Mouse (Mus musculus) ES-Bruce4 (cell line): ENCODE measurements around the gene Robo2. TPM values are rescaled to one million over a fixed set of nuclear protein-coding genes. Genes with fewer than 3 reads are reported as not detected.

Experiments
- H3K27ac ChIP-seq: 2 replicates; pipeline ENCODE4 v1.5.1; 2012; ENCODE audit warnings: low read length, inconsistent platforms; ENCODE audit not compliant: insufficient read depth
- H3K27me3 ChIP-seq: 2 replicates; pipeline ENCODE4 v1.6.1; 2012; ENCODE audit warnings: mild to moderate bottlenecking, low read length, inconsistent platforms; ENCODE audit not compliant: control insufficient read depth, poor library complexity, insufficient read depth, severe bottlenecking
- H3K36me3 ChIP-seq: 2 replicates; pipeline ENCODE4 v1.6.1; 2012; ENCODE audit warnings: inconsistent platforms, mild to moderate bottlenecking, low read length, moderate library complexity; ENCODE audit not compliant: control insufficient read depth, poor library complexity, insufficient read depth, severe bottlenecking
- H3K4me1 ChIP-seq: one replicate; pipeline ENCODE4 v1.8.1; 2011; ENCODE audit warnings: low read length; ENCODE audit not compliant: control insufficient read depth, insufficient read depth
- H3K4me3 ChIP-seq: 2 replicates; pipeline ENCODE4 v1.5.1; 2011; ENCODE audit warnings: low read depth, mild to moderate bottlenecking, low read length
- H3K9ac ChIP-seq: 2 replicates; pipeline ENCODE4 v1.6.1; 2012; ENCODE audit warnings: low read depth, mild to moderate bottlenecking, inconsistent platforms; ENCODE audit not compliant: poor library complexity, severe bottlenecking
- H3K9me3 ChIP-seq: replicated peaks from 2 replicates; pipeline ENCODE4 v1.6.1; 2012; ENCODE audit warnings: mild to moderate bottlenecking, low read length, inconsistent platforms; ENCODE audit not compliant: control insufficient read depth, poor library complexity, insufficient read depth, severe bottlenecking
- CTCF ChIP-seq: IDR thresholded peaks from one replicate; pipeline ENCODE4 v1.8.1; 2011; ENCODE audit warnings: low read depth, low read length
- EP300 ChIP-seq: IDR thresholded peaks from 2 replicates; pipeline ENCODE4 v1.6.1; 2011; ENCODE audit warnings: low read depth, low read length; ENCODE audit not compliant: insufficient read depth
- POLR2A ChIP-seq: IDR thresholded peaks from one replicate; pipeline ENCODE4 v1.8.1; 2011; ENCODE audit warnings: low read length; ENCODE audit not compliant: insufficient read depth
- polyA plus RNA-seq: library from polyadenylated mRNA; stranded (reverse); fragments of >200 nt; gene quantifications from 2 replicates; pipeline ENCODE4 v1.2.4, GENCODE M21; 2011; ENCODE audit warnings: low read depth; ENCODE audit not compliant: missing spikeins, insufficient read depth, insufficient read length

Robo2 gene
- polyA plus RNA-seq, 1 experiment = 0.91 TPM

- H3K9ac ChIP-seq = no peak overlapping the region
- H3K27me3 ChIP-seq = no peaks in the 10 kb centered on the region
- TF ChIP-seq CTCF (no peak), EP300 (no peak), POLR2A (no peak)
- no peaks in the 10 kb centered on the region for H3K36me3 ChIP-seq
- no peaks in the 10 kb centered on the region for H3K4me1 ChIP-seq
- H3K4me3 ChIP-seq = no peak overlapping the region
- no peaks in the 10 kb centered on the region for H3K9me3 ChIP-seq
- no peak overlapping the region for H3K27ac ChIP-seq
These were observed 453.7 kb downstream of the Robo2 start for GRCm38 (mm10) chr16:73957675-73958523.

DNA sequence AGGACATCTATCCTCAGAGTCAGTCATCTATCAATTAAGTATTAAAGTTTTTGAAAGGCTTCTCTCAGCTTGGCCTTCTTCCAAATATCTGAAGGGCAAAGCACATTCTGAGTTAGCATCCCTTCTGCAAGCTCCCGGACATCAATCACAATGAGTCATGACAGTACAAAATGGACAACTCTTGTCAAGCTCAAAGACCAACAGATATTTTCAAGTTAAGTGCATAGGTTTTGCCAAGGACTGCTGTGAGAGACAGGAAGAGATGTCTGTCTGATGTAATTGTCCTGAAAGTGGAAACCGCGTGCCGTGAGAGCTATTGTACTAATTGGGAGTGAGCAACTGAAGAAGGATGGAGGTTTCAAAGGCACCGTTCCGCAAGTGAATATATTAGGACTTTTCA, 465.5 kb downstream of the Robo2 start:
- TF ChIP-seq CTCF = no peak
- TF ChIP-seq POLR2A = no peak
- Histone ChIP-seq H3K27ac (no peak overlapping the region), H3K4me3 (no peak overlapping the region), H3K9me3 (no peaks in the 10 kb centered on the region), H3K27me3 (no peaks in the 10 kb centered on the region), H3K4me1 (no peaks in the 10 kb centered on the region), H3K36me3 (no peaks in the 10 kb centered on the region), H3K9ac (no peak overlapping the region)

GRCm38 (mm10) chr16:73940211-73940541, 471.4 kb downstream of the Robo2 start:
- Histone ChIP-seq H3K27me3 (no peaks in the 10 kb centered on the region), H3K36me3 (no peaks in the 10 kb centered on the region), H3K4me3 (no peak overlapping the region), H3K9me3 (no peaks in the 10 kb centered on the region), H3K27ac (no peak overlapping the region), H3K4me1 (no peaks in the 10 kb centered on the region), H3K9ac (no peak overlapping the region)
- no peak for TF ChIP-seq CTCF
- no peak for TF ChIP-seq POLR2A
- no peak for TF ChIP-seq EP300

GRCm38 (mm10) chr16:73939423-73940210, 472.0 kb downstream of the Robo2 start:
- TF ChIP-seq CTCF = no peak
- no peak for TF ChIP-seq EP300
- TF ChIP-seq POLR2A = no peak
- H3K27me3 ChIP-seq = no peaks in the 10 kb centered on the region
- no peak overlapping the region for H3K4me3 ChIP-seq
- H3K27ac ChIP-seq = no peak overlapping the region
- no peaks in the 10 kb centered on the region for H3K36me3 ChIP-seq
- no peak overlapping the region for H3K9ac ChIP-seq
- H3K9me3 ChIP-seq = no peaks in the 10 kb centered on the region
- H3K4me1 ChIP-seq = no peaks in the 10 kb centered on the region

GRCm38 (mm10) chr16:73930323-73930722, 481.3 kb downstream of the Robo2 start:
- no peak overlapping the region for H3K4me3 ChIP-seq

DNA sequence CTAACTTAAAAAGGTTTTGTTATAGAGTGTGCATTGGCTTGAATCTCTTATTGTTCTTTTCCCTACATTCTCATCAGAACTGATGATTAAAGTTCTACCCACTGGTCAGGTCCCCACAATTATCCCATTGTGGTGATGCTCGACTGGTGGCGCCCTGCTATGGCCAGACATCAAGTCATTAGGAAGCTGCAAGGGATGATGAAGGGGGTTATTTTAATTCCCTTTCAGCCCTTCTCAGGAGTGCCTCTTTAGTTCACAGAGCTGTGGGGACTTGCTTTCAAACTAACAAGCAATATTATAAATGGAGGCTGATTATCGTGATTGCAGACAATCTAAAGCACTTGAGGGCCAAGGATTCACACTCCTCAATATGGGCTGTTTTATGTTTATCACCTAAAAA, 484.1 kb downstream of the Robo2 start:
- Histone ChIP-seq H3K4me3 (no peak overlapping the region), H3K36me3 (no peaks in the 10 kb centered on the region), H3K9me3 (no peaks in the 10 kb centered on the region), H3K4me1 (no peaks in the 10 kb centered on the region), H3K27ac (no peak overlapping the region), H3K27me3 (no peaks in the 10 kb centered on the region), H3K9ac (no peak overlapping the region)
- no peak for TF ChIP-seq CTCF
- no peak for TF ChIP-seq EP300

More at GRCm38 (mm10) chr16:73930323-73930722, 481.3 kb downstream of the Robo2 start:
- Histone ChIP-seq H3K36me3 (no peaks in the 10 kb centered on the region), H3K9ac (no peak overlapping the region), H3K9me3 (no peaks in the 10 kb centered on the region), H3K4me1 (no peaks in the 10 kb centered on the region), H3K27ac (no peak overlapping the region), H3K27me3 (no peaks in the 10 kb centered on the region)
- no peak for TF ChIP-seq POLR2A
- TF ChIP-seq EP300 = no peak
- no peak for TF ChIP-seq CTCF
